Mouse (Mus musculus): ENCODE measurements around the gene Crispld2. TPM values are rescaled to one million over a fixed set of nuclear protein-coding genes. Genes with fewer than 3 reads are reported as not detected.

Crispld2 gene
- polyA plus RNA-seq (2012; rRNA removed): 2.1 TPM in 2 replicates

DNA sequence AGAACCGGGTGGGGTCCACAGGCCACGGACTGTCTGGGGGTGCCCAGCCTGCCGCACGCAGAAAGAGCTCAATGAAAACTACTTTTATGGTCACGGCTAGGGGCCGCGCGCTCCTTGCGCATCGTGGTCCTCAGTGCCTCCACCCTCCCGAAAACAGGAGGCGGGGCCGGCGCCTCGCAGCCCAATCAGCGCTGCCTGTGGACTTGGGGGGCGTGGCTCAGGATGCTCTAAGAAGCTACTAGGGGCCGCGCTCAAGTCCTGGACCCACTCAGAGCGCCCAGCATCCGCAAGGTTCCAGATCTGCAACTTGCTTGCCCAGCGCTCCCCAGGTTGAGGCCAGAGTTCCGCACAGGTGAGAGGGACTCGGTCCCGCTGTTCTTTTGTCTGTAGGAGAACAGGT lies at the start of gene Crispld2:
TSS of gene Crispld2 (plus strand) at position 190 of the 400 bp plus-strand sequence.
- H3K4me3 ChIP-seq (ENCODE audit: insufficient read depth, low read length): no peak within 1 kb of the TSS
- TF ChIP-seq CTCF (IDR thresholded peaks at IDR 0.05; ENCODE audit: extremely low read depth, insufficient read depth, low read length): no peak
- no peak for TF ChIP-seq POLR2A (IDR thresholded peaks at IDR 0.05; ENCODE audit: extremely low read depth, insufficient read depth, low read length)
- no peak within 1 kb of the TSS for H3K27ac ChIP-seq (ENCODE audit: insufficient read depth, low read length)
- H3K4me1 ChIP-seq (ENCODE audit: control insufficient read depth, insufficient read depth, low read length): 0 out of 2 replicates have a peak, but pooled peaks cover 1% of the 10 kb centered on the region

DNA sequence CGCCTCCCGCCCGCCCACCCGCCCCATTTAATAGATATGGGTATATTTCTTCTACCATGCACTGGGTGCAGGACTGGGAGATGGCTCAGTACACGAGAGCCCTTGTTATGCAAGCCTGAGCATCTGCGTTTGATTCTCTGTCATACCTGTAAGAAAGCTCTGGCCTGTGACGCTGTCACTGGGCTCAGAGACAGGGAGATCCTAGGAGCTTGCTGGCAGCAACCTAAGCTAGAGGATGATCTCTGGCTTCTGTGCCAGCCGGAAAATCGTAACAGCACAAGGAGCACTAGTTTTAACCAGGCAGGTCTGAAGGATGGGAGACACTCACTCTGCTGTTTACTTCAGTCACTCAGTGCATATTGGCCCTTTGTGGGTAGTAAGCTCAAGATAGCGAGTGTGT lies 48.6 kb upstream of the Crispld2 start:
- TF ChIP-seq CTCF (IDR thresholded peaks at IDR 0.05; ENCODE audit: extremely low read depth, insufficient read depth, low read length): no peak
- no peak for TF ChIP-seq POLR2A (IDR thresholded peaks at IDR 0.05; ENCODE audit: extremely low read depth, insufficient read depth, low read length)
- Histone ChIP-seq H3K4me1 (ENCODE audit: control insufficient read depth, insufficient read depth, low read length) (peaks cover 3% of the 10 kb centered on the region; the same call in 1 of the 2 replicates), H3K4me3 (ENCODE audit: insufficient read depth, low read length) (no peak overlapping the region), H3K27ac (ENCODE audit: insufficient read depth, low read length) (no peak overlapping the region)

DNA sequence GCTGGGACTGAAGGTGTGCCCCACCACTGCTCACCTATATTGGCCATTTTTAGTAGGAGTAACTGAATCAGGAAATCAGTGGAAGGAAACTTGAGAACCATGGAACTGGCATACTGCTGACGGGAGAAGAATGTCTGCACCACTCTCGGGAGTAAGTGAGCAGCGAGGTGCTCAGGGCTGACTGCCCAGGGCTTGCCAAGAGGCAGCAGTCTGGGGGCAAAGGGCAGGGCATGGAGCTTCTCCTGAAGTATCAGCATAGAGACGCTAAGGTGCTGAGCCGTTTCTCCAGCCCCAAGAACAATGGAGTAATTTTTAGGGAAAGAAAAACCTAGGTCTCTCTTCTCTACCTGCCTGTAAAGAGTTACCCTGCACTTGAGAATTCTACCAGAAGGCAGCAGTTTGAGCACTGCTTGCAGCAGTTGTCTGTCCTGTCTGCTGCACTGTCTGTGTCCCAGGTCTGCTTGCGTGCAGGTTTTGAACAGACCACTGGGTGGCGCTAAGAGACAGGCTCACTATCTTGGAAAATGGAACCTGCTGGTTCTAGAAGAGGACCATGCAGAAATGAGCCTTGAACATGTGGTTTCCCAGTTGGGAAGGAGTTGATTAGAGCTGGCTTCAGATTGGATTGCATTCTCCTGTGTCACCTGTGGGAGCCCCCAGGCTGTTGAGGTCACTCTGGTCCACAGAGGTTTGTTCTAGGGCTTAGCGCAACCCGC lies 48.0 kb upstream of the Crispld2 start:
- no peak for TF ChIP-seq POLR2A (IDR thresholded peaks at IDR 0.05; ENCODE audit: extremely low read depth, insufficient read depth, low read length)
- TF ChIP-seq CTCF (IDR thresholded peaks at IDR 0.05; ENCODE audit: extremely low read depth, insufficient read depth, low read length): peak; percentile 97
- Histone ChIP-seq H3K4me3 (ENCODE audit: insufficient read depth, low read length) (no peak overlapping the region), H3K27ac (ENCODE audit: insufficient read depth, low read length) (no peak overlapping the region), H3K4me1 (ENCODE audit: control insufficient read depth, insufficient read depth, low read length) (peaks cover 3% of the 10 kb centered on the region; the same call in 1 of the 2 replicates)

DNA sequence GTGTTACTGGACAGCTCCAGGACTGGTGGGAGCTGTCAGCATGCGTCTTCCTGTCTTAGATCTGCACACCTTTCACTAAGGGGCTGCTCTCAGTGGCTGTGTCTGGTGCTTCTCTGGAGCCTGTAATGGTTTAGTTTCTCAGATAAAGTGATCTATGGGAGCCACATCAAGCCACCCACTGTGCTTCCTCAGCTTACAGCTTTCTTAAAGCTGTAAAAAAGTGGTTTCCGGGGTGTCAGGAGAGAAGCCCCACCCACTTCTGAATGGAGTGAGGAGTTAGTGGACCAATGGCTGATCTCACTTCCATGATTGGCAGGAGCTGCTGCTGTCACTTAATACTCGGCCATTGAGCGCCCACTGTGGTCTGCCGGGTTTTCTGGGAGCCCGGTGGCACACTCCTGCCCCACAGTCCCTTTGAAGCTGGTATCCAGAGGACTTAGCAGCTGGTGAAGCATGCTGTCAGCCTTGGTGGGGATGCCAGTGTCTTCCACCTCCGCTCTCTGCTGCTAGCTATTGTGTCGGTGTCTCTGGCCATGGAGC lies 45.8 kb upstream of the Crispld2 start:
- Histone ChIP-seq H3K27ac (ENCODE audit: insufficient read depth, low read length) (no peak overlapping the region), H3K4me1 (ENCODE audit: control insufficient read depth, insufficient read depth, low read length) (peaks cover 3% of the 10 kb centered on the region; the same call in 1 of the 2 replicates), H3K4me3 (ENCODE audit: insufficient read depth, low read length) (no peak overlapping the region)
- no peak for TF ChIP-seq CTCF (IDR thresholded peaks at IDR 0.05; ENCODE audit: extremely low read depth, insufficient read depth, low read length)
- no peak for TF ChIP-seq POLR2A (IDR thresholded peaks at IDR 0.05; ENCODE audit: extremely low read depth, insufficient read depth, low read length)

DNA sequence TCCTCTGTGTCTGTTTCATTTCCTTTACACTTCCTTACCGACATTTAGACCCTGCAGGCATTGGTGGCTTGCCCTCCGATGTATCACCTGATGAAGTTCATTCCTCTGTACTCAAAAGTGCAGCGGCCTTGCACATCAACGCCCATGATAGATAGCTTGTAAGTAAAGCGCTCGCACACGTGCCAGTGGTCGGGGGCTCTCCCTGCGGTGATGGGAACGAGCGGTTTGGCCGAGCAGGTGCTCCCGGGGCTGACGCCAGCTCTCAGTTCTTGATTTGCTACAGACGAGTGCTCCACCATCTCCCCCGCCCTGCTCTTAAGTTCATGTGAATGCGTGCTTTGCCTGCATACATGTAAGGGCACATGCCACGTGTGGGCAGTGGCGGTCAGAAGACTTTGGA lies 44.6 kb upstream of the Crispld2 start:
- TF ChIP-seq CTCF (IDR thresholded peaks at IDR 0.05; ENCODE audit: extremely low read depth, insufficient read depth, low read length) (no peak), POLR2A (IDR thresholded peaks at IDR 0.05; ENCODE audit: extremely low read depth, insufficient read depth, low read length) (no peak)
- peaks cover 3% of the 10 kb centered on the region; the same call in 1 of the 2 replicates for H3K4me1 ChIP-seq (ENCODE audit: control insufficient read depth, insufficient read depth, low read length)
- H3K27ac ChIP-seq (ENCODE audit: insufficient read depth, low read length): no peak overlapping the region
- no peak overlapping the region for H3K4me3 ChIP-seq (ENCODE audit: insufficient read depth, low read length)

DNA sequence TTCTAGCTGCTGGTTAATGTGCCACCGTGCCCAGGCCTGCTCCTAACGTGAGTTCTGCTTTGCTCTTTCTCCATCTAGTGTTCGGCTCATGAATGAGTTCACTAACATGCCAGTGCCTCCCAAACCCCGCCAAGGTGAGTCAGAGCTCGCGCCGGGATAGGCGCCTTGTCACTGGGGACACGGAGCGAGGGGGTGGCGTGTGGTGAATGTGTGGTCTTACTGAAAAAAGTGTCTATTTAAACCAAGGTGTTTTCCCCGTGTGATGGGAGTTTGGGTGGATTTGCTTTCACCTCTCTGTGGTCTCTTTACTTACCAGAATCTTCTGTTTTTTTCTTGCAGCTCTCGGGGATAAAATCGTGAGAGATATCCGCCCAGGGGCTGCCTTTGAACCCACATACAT lies 43.9 kb upstream of the Crispld2 start:
- Histone ChIP-seq H3K4me3 (ENCODE audit: insufficient read depth, low read length) (no peak overlapping the region), H3K27ac (ENCODE audit: insufficient read depth, low read length) (no peak overlapping the region), H3K4me1 (ENCODE audit: control insufficient read depth, insufficient read depth, low read length) (peaks cover 7% of the 10 kb centered on the region)
- no peak for TF ChIP-seq POLR2A (IDR thresholded peaks at IDR 0.05; ENCODE audit: extremely low read depth, insufficient read depth, low read length)
- TF ChIP-seq CTCF (IDR thresholded peaks at IDR 0.05; ENCODE audit: extremely low read depth, insufficient read depth, low read length): no peak

DNA sequence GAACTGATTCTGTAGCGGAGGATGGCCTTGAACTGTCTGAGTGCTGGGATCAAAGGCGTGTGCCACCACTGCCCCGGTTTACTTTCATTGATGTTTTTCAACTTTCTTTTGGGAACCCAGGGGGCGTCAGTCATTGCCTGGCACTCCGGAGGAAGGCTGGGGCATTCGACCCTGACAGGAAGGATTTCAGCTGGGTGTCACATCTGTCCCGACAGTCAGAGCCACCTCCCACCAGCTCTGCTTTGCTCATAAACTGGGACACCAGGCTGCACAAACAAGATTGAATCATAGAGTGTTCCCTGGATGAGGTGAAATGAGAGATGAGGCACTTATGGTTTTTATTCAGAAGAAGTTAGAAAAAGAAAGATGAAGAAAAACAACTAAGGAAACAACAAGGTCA lies 40.0 kb upstream of the Crispld2 start:
- H3K4me1 ChIP-seq (ENCODE audit: control insufficient read depth, insufficient read depth, low read length): peaks cover 11% of the 10 kb centered on the region
- H3K4me3 ChIP-seq (ENCODE audit: insufficient read depth, low read length): no peak overlapping the region
- TF ChIP-seq CTCF (IDR thresholded peaks at IDR 0.05; ENCODE audit: extremely low read depth, insufficient read depth, low read length) (no peak), POLR2A (IDR thresholded peaks at IDR 0.05; ENCODE audit: extremely low read depth, insufficient read depth, low read length) (no peak)
- H3K27ac ChIP-seq (ENCODE audit: insufficient read depth, low read length): no peak overlapping the region

DNA sequence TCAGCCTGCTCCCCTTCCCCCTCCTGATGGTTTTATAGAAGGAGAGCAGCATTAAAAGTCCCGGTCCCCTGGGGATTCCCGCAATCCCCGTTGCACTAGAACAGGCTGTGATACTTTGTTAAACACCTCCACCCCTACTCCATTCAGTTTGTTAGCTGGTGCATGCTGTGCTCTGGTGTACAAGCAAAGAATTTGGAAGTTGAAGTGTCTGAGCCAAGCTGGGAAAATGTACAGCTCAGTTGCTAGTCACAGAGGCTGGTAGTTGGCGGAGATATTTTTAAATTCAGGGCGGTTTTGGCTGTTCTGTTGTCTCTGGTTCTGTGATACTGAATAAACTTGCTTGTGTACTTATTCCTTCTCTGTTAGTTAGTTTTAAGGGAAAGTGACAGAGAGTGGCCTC lies 39.5 kb upstream of the Crispld2 start:
- TF ChIP-seq CTCF (IDR thresholded peaks at IDR 0.05; ENCODE audit: extremely low read depth, insufficient read depth, low read length) (no peak), POLR2A (IDR thresholded peaks at IDR 0.05; ENCODE audit: extremely low read depth, insufficient read depth, low read length) (no peak)
- H3K4me3 ChIP-seq (ENCODE audit: insufficient read depth, low read length): no peak overlapping the region
- H3K4me1 ChIP-seq (ENCODE audit: control insufficient read depth, insufficient read depth, low read length): peaks cover 11% of the 10 kb centered on the region
- H3K27ac ChIP-seq (ENCODE audit: insufficient read depth, low read length): no peak overlapping the region

DNA sequence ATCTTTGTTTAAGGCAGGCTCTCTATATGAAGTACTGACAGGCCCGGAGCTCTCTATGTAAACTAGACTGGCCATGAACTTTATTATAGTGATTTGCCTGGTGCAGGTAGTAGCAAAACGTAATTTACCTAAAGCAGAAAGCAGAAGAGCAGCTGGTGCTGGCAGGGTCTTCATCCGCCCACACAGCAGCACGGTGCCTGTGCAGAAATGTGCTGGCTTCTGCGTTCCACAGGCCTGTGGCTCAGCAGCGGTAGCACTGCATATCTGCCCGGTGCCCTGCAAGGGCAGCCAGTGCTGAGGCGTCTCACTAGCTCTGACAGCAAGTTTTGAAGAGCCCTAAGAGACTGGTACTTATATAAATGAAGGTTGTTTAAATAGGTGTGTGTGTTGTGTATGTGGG lies 36.9 kb upstream of the Crispld2 start:
- H3K4me3 ChIP-seq (ENCODE audit: insufficient read depth, low read length): no peak overlapping the region
- no peak overlapping the region for H3K27ac ChIP-seq (ENCODE audit: insufficient read depth, low read length)
- peaks cover 9% of the 10 kb centered on the region for H3K4me1 ChIP-seq (ENCODE audit: control insufficient read depth, insufficient read depth, low read length)
- TF ChIP-seq CTCF (IDR thresholded peaks at IDR 0.05; ENCODE audit: extremely low read depth, insufficient read depth, low read length): no peak
- TF ChIP-seq POLR2A (IDR thresholded peaks at IDR 0.05; ENCODE audit: extremely low read depth, insufficient read depth, low read length): no peak

DNA sequence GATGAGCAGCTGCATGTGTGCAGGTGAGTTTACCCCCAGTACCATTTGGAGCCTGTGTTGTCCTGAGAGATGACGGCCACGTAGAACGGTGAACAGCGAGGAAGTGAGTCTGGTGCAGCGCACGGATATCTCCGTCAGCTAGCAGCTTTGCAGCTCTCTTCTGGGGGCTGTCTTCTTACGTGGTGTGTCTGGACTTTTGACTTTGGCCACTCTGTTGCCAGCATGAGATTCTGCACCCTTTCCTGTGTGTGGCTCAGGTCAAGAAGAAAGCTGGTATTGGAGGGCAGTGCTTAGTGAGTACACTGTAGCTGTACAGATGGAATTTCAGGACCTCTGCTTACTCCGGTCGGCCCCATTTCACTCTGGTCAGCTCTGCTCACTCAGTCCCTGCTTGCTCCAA lies 34.2 kb upstream of the Crispld2 start:
- H3K4me1 ChIP-seq (ENCODE audit: control insufficient read depth, insufficient read depth, low read length): peaks cover 11% of the 10 kb centered on the region
- TF ChIP-seq POLR2A (IDR thresholded peaks at IDR 0.05; ENCODE audit: extremely low read depth, insufficient read depth, low read length): no peak
- TF ChIP-seq CTCF (IDR thresholded peaks at IDR 0.05; ENCODE audit: extremely low read depth, insufficient read depth, low read length): no peak

More for the DNA sequence above, 34.2 kb upstream of the Crispld2 start:
- no peak overlapping the region for H3K4me3 ChIP-seq (ENCODE audit: insufficient read depth, low read length)
- no peak overlapping the region for H3K27ac ChIP-seq (ENCODE audit: insufficient read depth, low read length)

All from cortical plate, adult 2 months (tissue).